Mouse (Mus musculus): ENCODE measurements around the gene Gpsm3.
A peak's percentile ranks its signal among the peaks of the same experiment; 100 is the strongest.

Gpsm3 gene

GRCm38 (mm10) chr17:34601796-34602195 is 12.2 kb downstream of the Gpsm3 start:
- DNase-seq (ENCODE audit: low read depth in 1 of 2, low spot score in 2 of 2): no peak

GRCm38 (mm10) chr17:34603375-34604060 is 13.9 kb downstream of the Gpsm3 start, which contains the start of gene Rnf5:
TSS of gene Rnf5 (minus strand) at chr17:34603690.
- peak; percentile 92 to 96 for DNase-seq (ENCODE audit: low read depth in 1 of 2, low spot score in 2 of 2)

GRCm38 (mm10) chr17:34604061-34604508 is 14.5 kb downstream of the Gpsm3 start, which contains the start of gene Agpat1:
TSS of gene Agpat1 (plus strand) at chr17:34604262.
- peak; percentile 93 to 95 for DNase-seq (ENCODE audit: low read depth in 1 of 2, low spot score in 2 of 2)

- no peak for DNase-seq (ENCODE audit: low read depth in 1 of 2, low spot score in 2 of 2)
Measured at GRCm38 (mm10) chr17:34604511-34605237, 15.1 kb downstream of the Gpsm3 start.

- peak; percentile 68 to 79 for DNase-seq (ENCODE audit: low read depth in 1 of 2, low spot score in 2 of 2)
Measured at GRCm38 (mm10) chr17:34605609-34606008, 16.0 kb downstream of the Gpsm3 start.

- no peak for DNase-seq (ENCODE audit: low read depth in 1 of 2, low spot score in 2 of 2)
Measured at GRCm38 (mm10) chr17:34606186-34607039, 16.8 kb downstream of the Gpsm3 start.

- DNase-seq (ENCODE audit: low read depth in 1 of 2, low spot score in 2 of 2): no peak
Measured at GRCm38 (mm10) chr17:34607997-34608396, 18.4 kb downstream of the Gpsm3 start.

- DNase-seq (ENCODE audit: low read depth in 1 of 2, low spot score in 2 of 2): no peak
Measured at GRCm38 (mm10) chr17:34611050-34611449, 21.4 kb downstream of the Gpsm3 start.

- no peak for DNase-seq (ENCODE audit: low read depth in 1 of 2, low spot score in 2 of 2)
Measured at GRCm38 (mm10) chr17:34613054-34613645, 23.5 kb downstream of the Gpsm3 start.

- no peak for DNase-seq (ENCODE audit: low read depth in 1 of 2, low spot score in 2 of 2)
Measured at GRCm38 (mm10) chr17:34613830-34614229, 24.2 kb downstream of the Gpsm3 start.

- no peak for DNase-seq (ENCODE audit: low read depth in 1 of 2, low spot score in 2 of 2)
Measured at GRCm38 (mm10) chr17:34615871-34616270, 26.3 kb downstream of the Gpsm3 start, which contains the start of gene Egfl8. TSS of gene Egfl8 (minus strand) at chr17:34615971.

- peak; percentile 53 to 63 for DNase-seq (ENCODE audit: low read depth in 1 of 2, low spot score in 2 of 2)
Measured at GRCm38 (mm10) chr17:34618999-34619398, 29.4 kb downstream of the Gpsm3 start.

GRCm38 (mm10) chr17:34621006-34621405 is 31.4 kb downstream of the Gpsm3 start:
- no peak for DNase-seq (ENCODE audit: low read depth in 1 of 2, low spot score in 2 of 2)

- no peak for DNase-seq (ENCODE audit: low read depth in 1 of 2, low spot score in 2 of 2)
Measured at GRCm38 (mm10) chr17:34623161-34623560, 33.6 kb downstream of the Gpsm3 start.

GRCm38 (mm10) chr17:34624981-34625380 is 35.4 kb downstream of the Gpsm3 start:
- DNase-seq (ENCODE audit: low read depth in 1 of 2, low spot score in 2 of 2): no peak

- no peak for DNase-seq (ENCODE audit: low read depth in 1 of 2, low spot score in 2 of 2)
Measured at GRCm38 (mm10) chr17:34626062-34626772, 36.6 kb downstream of the Gpsm3 start.

GRCm38 (mm10) chr17:34626773-34627092 is 37.1 kb downstream of the Gpsm3 start:
- DNase-seq (ENCODE audit: low read depth in 1 of 2, low spot score in 2 of 2): no peak

GRCm38 (mm10) chr17:34627093-34627942 is 37.7 kb downstream of the Gpsm3 start:
- no peak for DNase-seq (ENCODE audit: low read depth in 1 of 2, low spot score in 2 of 2)

GRCm38 (mm10) chr17:34627943-34628643 is 38.5 kb downstream of the Gpsm3 start, which contains the start of gene Ppt2:
TSS of gene Ppt2 (minus strand) at chr17:34628510.
- peak in 1 of 2 experiments; percentile 31 for DNase-seq (ENCODE audit: low read depth in 1 of 2, low spot score in 2 of 2)

All from monocyte, adult 2 months (primary cell).